Mouse (Mus musculus): Measurements from ENCODE around the gene 4933411K16Rik.

- no peak for TF ChIP-seq POLR2AphosphoS2 (IDR thresholded peaks at IDR 0.05; ENCODE audit: insufficient read length, low read depth)
- TF ChIP-seq USF1 (IDR thresholded peaks at IDR 0.05; ENCODE audit: low read depth): no peak
- TF ChIP-seq E2F4 (IDR thresholded peaks at IDR 0.05; ENCODE audit: insufficient read depth): no peak
- no peak for TF ChIP-seq POLR2A (IDR thresholded peaks at IDR 0.05; ENCODE audit: insufficient read length, low read depth)
- TF ChIP-seq TCF12 (IDR thresholded peaks at IDR 0.05; ENCODE audit: insufficient read depth, poor library complexity, severe bottlenecking): no peak
Observed at GRCm38 (mm10) chr19:42051948-42052347, at the start of gene 4933411K16Rik.

Measured in myocyte (in vitro differentiated cells).